Mouse (Mus musculus) gastrocnemius, postnatal 10 days (tissue): ENCODE results near the gene Limk2. TPM values are rescaled to one million over a fixed set of nuclear protein-coding genes. Genes with fewer than 3 reads are reported as not detected.

Experiments
- DNase-seq: peaks from one replicate; pipeline ENCODE4 v3.0.0; 2021; ENCODE audit warnings: mixed read lengths
- total RNA-seq, 2 experiments: library from RNA; stranded (reverse); gene quantifications; 2 replicates each; pipeline ENCODE4 v1.2.3; 2021

The Limk2 gene
- total RNA-seq, 2 experiments from 2014 or later = 18.0 to 20.6 TPM

DNA sequence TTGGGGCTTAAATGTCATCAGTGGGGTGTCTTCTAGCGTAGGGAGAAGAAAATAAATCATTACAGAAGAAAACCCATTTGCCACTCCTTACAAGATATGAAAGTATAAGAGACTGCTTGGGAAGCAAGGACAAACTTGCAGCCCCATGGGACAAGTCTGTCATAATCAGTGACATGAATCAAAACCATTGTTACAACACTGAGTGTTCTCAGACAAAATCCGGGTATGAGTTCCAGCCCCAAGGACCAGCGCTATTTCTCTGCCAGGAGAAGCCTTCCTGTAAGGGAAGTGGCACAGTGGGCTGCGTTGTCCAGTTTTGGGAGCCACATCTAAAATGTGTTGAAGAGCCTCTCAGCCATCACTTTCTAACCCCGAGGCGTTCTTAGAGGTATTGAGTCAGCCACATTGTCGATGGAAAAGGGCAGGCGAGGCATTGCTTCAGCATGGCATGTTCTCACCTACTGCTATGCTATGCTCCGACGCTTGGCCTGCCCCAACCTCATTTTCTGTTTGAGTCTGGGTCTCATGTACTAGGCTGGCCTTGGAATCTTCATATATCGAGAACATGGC lies 74.8 kb downstream of the Limk2 start:
- no peak for DNase-seq

DNA sequence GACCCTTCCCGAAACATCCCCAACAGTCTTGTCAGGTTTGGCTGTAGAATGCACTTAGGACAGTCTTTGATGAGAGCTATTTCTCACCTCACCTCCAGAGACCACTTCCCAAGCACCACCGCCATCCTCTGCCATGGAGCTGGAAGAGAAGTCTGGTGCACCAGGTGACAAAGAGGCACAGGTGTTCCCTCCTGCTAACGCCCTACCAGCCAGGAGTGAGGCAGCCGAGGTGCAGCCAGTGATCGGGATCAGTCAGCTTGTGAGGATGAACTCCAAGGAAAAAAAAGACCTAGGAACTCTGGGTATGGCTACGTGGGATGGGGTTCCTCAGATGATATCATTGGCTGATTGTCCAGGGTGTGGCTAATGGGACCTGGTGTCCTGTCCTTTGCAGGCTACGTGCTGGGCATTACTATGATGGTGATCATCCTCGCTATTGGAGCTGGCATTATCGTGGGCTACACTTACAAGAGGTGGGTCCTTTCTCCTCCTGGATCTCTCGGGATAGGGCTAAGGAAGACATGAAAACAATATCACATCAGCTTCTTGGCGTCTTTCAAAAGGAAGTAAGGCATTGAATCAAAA lies 75.8 kb downstream of the Limk2 start:
- DNase-seq = no peak

DNA sequence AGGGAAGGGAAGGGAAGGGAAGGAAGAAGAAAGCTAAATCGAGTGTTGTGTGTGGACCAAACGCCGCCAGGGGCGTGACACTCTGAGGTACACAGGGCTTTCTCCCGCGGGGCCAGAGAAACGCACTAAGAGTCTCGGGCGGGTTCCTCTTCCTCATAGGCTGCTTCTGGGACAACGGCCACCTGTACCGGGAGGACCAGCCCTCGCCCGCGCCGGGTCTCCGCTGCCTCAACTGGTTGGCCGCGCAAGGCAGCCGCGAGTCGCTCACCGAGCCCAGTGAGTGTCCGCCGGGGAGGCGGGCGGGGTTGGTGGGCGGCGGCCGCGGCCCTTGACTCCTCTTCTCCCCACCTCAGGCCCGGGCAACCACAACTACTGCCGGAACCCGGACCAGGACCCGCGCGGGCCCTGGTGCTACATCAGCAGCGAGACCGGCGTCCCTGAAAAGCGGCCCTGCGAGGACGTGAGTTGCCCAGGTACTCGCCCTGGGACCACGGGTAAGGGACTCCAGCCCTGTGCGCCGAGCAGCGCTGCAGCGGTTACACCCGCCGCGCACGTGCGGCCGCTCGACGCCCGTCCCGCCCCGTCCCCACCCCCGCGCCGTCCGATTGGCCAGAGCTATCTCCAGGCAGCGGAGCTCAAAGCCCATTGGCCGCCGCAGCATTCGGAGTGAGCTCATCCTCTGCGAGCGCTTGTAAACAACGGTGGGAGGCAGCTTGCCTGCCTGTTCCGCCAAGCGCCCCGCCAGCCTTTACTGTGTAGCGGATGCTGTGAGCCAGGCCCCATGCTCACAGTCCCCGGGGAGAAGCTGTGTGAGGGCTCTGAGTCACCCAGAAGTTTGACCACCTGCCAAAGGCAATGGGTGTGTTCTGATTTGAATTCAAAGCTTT lies 77.0 kb downstream of the Limk2 start:
- peak; percentile 86 for DNase-seq

DNA sequence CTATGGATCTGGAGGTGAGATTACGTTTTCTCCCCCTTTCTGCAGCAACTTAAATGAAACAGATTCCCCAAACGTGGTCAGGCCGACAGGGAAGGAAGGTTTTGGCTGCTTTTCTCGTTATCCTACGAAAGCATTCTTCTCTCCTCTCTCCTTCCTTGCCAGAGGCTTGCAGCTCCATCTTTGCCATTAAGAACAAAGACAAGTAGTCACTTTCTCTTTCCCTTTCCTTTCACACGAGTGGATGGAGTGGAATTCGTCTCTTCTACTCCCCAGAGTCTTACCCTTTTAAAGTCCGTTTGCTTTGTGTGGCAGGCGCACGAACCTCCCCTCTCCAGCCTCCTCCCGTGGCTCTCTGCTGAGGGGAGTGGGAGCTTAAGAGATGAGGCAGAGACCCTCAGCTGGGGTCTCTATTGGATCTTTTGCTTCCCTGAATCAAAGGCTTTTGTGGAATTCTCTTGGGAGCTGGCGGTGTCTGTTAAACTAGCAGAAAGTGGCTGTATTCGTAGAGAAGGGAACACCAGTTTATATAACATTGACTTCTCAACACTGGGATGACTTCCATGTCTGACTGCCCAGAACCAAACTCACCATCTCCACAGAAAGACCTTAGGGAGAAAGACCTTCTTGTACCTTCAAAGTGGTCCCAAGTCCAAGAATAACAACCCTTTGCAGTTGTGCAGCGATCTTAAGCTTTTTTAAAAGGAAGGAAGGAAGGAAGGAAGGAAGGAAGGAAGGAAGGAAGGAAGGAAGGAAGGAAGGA lies 77.8 kb downstream of the Limk2 start:
- DNase-seq = no peak

DNA sequence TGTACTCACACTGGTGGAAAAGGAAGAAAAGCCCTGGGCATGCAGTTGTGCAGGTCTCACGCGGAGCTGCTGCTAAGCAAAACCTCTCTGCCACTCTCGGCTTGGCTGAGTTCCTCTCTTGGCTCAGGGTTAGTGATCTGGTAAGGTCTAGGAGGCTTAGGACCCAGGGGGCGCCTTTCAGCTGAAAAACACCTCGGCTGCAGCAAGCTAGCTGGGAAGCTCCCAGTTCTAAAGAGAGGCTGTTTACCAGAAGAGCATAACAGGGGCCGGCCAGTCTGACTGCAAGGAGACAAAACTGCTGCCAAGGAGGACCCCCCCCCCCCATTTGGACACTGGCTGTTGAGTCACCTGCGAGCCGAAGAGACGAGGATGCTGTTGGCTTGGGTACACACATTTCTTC lies 78.4 kb downstream of the Limk2 start:
- DNase-seq = peak; percentile 84

DNA sequence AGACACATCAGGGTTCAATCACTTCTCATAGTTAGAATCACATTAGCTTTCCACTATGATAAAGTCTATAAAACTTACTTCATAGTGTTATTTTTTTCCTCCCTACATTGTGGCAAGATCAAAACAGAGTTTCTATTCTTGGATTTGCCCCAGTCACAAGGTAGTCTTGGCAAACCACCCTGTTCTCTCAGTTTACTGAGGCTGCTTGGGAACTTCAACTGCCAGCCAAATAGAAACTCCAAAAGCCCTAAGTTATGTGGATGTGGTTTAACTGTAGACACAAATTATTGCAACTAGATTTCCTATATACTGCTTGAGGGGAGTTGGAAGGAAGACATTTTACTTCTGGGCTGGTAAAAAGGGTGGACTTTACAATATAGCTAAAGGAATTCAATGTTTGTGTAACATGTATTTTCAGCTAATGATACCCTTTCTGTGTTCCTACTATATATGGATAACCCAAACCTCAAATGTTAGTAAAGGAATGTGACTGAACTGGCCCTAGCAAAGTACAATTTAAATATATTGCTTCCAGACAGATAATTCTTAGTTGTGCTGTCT lies 79.0 kb downstream of the Limk2 start, which contains the start of gene Pik3ip1:
TSS of gene Pik3ip1 (plus strand) at position 511 of the 561 bp plus-strand sequence.
- DNase-seq = no peak

DNA sequence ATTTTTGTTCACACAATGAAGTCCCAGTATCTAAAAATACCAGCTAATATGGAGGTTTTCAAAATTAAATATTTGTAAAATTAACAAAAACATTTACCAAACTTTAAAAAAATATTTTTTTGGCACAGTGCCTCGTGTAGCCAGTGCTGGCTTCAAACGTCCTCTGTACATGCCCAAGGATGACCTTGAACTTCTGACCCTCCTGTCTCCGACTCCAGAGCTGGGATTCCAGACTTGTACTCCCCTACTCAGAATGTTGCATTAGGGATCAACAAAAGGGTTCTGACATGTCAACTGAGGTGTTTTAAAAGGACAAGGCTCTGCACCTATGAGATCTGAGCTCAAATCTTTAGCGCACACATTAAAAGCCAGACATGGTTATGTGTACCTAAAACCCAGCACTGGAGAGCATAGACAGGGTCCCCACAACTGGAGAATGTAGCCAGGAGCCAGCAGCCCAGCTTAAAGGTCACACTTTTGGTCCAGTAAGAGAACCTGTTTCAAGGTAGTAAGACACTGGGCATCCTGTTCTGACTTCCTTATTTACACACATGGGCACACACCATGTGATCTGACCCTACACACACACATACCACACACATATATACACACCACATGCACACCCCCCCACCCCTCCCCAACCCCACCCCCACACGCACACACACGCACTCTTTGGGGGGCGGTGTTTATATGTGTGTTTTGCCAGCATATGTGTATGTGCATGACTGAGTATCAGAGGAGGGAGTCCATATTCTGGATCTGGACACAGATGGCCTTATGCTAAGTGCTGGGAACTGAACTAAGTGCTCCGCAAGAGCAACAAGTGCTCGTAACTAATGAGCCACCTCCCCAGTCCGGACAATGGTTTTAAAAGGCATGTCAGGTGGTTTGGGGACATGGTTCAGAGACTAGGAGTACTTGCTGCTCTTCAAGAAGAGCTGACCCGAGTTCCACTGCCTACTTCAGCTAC lies 79.9 kb downstream of the Limk2 start:
- DNase-seq = no peak

DNA sequence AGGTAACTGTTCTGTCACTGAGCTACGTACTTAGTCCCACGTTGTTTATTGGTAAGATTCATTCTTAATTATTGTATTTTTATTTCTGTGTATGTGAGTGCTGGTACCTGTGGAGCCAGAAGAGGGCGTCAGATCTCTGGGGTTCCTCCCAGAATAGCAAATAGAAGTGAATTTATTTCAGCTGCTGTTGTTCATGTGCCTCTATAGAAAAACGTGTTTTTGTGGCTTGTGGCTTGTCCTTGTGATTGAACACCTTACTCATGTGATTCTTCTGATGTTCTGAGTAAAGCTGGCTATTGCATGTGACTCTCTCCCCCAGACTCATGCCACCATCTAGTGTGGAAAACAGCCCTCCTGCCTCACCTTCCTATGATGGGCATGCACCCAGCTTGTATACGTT lies 80.7 kb downstream of the Limk2 start:
- DNase-seq = no peak

DNA sequence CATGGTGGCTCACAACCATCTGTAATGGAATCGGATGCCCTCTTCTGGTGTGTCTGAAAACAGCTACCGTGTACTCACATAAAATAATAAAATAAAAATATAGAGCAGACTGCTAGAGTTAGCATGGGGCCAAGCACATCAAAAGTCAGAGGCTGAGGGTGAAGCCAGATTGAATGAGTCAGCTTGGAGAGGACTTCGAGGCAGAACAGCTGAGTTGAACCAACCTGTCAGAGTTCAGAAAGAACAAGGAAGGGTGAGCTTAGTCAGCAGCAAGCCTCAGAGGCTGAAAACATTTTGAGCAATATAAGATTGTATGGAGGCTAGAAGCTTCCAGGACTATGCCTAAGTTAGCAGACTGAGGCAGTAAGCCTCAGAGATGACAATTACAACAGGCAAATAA lies 90.7 kb downstream of the Limk2 start:
- no peak for DNase-seq

DNA sequence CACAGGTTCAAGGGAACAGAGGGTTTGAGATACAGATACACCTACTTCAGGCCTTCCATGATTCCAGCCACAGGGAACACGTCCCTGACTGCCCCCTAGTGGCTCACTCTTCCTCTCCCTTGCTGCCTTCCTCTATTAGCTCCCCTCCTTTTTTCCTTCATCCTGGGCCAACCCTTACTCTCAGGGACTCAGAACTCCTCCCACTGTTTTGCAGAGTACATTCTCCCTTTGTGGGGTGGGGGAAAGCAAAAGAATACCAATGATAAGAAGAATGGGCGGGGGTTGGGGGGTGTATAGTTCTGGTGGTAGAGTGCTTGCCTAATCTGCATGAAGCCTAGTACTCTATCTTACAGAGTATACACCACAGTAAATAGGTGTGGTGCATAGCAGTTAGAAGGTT lies 94.8 kb downstream of the Limk2 start:
- peak; percentile 72 for DNase-seq

DNA sequence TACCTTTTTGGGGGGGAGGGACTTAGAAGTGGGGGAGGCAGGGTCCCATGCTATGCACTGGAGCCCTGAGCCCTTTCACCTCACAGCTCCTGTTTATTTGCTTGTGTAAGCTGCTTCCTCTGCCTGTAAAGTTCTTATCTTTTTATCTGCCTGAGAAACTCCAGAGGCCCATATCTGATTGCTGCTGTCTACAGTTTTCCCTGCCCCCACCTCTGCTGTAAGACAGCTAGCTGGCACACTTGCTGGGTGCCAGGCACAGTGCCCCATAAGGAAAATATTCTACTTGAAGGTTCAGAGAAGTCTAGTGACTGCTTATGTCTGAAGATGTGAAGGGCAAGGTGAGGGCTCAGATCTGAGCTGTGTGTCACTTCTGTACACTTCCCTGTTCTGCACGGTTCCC lies 95.7 kb downstream of the Limk2 start:
- no peak for DNase-seq

DNA sequence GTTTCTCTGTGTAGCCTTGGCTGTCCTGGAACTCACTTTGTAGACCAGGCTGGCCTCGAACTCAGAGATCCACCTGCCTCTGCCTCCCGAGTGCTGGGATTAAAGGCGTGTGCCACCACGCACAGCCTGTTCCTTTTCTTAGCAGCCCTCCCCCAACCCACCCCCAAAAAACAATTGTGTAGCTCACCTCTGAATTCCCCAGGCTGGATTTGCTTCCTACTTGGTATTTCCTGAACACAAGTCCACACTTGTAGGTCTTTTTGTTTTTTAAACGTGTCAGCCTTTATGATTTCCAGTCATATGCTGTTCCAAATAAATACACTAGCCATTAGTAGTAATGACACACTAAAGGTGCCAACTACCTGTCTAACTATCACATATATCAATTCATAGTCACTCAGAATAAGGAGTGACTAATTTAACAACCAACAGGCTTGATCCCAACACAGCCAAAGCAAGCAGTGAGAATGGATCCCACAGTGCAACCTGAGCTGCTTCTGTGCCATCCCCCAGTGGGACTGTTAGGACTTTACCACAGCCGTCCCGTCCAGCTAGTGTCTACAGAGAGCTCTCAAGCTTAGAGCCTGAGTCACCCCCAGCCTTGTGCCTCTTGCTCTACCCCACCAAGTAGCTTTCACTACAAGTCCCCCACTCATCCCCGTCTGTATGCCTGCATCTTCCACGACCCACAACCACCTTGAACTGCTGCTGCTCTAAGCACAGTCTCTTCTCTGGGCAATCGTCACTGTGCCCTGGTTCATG lies 97.2 kb downstream of the Limk2 start:
- DNase-seq = no peak

DNA sequence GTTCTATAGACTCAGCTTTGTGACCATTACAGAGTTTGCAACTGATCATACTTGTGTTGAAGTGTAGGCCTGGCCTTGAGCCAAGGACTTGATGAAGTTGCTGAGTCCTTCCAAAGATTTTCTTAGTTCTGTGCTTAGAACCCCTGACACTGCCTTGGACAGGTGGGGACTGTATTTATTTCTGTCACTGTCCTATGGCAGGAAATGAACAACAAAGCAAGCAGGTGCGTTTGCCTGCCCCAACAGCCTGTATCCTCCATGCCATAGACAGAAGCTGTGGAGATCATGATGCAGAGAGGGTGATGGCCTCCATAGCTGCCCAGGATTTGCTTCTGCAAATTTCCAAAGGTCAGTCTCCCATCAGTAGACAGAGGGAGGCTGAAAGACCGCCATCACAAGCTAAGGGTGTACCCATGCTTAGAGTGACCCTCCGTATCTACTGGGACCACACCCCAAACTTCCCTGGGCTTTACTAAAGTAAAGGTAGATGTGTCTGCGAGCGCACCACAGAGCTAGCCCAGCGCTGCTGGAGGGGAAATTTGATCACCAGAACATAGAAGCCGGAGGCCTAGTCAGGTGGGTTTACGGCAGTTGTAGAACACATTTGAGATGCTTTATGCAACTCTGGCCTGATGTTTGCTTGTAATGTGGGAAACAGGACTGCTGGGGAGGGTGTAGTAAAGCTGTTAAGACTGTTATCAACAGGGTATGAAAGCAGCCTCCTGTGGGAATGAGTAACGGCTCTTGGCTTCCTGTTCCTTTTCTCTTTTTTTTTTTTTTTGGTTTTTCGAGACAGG lies 98.0 kb downstream of the Limk2 start:
- DNase-seq = no peak

DNA sequence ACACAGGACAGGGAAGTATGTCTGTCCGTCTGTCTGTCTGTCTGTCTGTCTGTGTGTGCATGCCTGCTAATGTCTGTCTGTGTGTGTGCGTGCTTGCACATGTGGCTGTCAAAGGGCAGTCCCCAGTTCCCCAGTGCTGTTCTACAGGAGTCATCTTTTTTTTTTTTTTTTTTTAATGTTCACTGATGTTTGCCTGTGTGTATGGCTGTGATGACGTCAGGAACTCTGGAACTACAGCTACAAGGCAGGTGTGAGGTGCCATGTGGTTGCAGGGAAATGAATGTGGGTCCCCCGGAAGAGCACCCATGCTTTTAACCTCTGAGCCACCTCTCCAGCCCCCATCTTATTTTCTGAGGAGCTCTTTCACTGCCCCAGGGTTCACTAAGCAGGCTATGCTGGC lies 99.1 kb downstream of the Limk2 start:
- DNase-seq = no peak

DNA sequence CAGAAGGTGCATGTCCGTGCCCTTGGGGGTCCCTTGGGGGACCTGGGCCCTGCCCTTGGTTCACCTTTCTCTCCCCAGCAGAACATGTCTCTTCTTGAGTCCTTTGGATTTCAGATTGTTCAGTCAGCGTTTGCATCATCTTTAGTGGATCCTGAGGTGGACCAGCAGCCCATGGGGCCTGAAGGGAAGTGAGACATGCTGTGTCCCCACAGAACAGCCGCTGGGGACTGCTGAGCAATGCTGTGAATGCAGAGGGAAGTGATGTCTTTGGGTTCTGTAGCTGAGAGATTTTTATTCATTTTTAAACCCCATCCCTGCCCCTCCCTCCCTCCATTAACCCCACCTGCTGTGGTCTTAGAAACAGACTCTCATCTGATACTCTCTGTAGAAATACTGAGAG lies 101.1 kb downstream of the Limk2 start:
- no peak for DNase-seq

DNA sequence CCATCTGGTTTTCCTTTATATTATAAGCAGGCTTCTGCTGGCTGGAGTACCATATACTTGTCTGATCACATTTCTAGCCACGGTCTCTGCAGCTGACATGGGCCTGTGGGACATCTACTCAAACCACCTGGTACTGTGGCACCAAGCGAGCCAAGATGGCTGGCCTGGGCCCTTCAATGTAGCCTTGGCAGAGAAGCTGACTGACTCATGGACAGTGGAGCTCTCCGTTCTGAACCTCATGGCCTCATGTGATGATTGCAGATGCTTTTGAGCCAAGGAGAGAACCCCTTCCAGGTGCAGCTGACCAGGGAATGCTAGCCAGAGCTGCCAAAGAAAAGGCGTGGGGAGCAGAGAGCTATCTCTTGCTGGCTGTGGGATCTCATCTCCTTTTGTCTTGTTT lies 103.2 kb downstream of the Limk2 start:
- DNase-seq = no peak

DNA sequence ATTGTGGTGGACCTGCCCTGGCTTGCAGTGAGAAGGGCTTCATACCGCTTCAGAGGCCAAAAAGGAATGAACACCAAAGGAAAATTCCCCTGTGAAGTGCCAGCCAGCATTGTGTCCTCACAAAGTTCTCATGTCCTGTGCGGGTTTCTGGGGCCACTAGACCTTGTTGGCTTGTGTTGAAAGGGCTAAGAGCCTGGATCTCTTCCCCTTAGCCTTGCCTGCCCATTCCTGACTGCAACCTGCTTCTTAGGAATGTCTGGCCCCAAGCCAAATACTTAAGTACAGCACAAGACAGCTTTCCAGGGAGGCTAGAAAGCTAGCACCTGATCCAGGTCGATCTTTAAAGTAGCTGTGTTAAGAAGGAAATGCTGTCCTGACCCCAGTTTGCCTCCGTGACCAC lies 106.2 kb downstream of the Limk2 start:
- no peak for DNase-seq

DNA sequence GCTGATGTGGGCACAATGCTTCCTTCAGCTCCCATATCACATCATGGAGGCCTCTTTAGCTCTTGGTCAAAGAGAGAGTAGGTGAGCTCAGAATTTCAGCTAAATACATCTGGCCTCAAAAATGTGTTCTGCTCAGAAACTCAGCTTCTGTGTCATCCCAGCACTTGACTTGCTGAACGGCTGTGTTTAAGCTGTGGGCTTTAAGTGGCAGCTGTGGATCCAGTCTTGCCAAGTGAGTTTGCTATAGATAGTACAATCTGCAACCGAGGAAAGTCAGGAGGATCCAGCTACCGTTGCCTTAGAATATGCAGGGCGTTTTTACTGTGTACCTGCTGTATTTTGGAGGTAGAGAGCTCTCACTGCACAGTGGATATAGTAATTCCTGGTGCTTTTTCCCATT lies 106.6 kb downstream of the Limk2 start:
- DNase-seq = no peak

DNA sequence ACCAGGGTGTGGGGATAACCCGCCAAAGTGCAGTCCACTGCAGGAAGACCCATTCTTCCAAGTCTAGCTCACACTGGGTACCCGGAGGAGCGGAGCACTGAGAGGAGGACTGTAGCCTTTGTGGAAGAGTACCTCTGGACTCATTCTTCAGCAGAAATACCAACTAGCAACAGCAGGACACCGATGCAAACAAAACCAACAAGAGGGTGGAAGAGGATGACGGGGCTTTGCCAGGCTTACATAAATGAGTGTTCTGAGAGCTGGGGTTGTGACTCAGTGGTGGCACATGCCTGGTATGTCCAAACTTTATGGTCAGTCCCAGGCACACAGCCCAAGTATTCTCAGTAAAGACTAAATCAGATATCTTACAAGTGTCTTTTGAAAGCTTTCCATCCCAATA lies 107.9 kb downstream of the Limk2 start:
- no peak for DNase-seq

DNA sequence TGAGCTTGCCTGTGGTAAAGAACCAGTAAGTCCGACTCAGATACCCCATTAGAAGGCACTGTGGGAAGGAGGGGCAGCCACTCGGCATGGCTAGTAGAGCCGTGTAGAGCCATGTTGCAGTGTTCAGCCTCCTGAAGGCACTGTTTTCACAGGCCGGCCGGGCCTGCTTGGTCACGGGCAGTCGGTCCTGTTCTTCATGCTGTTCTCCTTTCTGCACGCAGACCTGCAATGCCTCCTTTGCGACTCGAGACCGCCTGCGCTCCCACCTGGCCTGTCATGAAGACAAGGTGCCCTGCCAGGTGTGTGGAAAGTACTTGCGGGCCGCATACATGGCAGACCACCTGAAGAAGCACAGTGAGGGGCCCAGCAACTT lies 110.2 kb downstream of the Limk2 start:
- DNase-seq = no peak
